Mouse (Mus musculus) midbrain, embryonic 16.5 days (tissue): ENCODE measurements around the gene Sdhc. TPM values are rescaled to one million over a fixed set of nuclear protein-coding genes. Genes with fewer than 3 reads are reported as not detected.

Experiments used
- ATAC-seq: fragments of 200-750 bp; cut with Nextera tagmentation; 2 replicates; pipeline ENCODE4 v1.8.0; 2017; ENCODE audit warnings: moderate TSS enrichment
- H3K27ac ChIP-seq: fragments of 300-500 bp; sonication (generic); 2 replicates; pipeline ENCODE4 v1.5.1; 2014; ENCODE audit warnings: mild to moderate bottlenecking, low read length, mixed read lengths
- H3K27me3 ChIP-seq: fragments of 300-500 bp; sonication (generic); 2 replicates; pipeline ENCODE4 v1.6.1; 2014; ENCODE audit warnings: low read depth, low read length, mixed read lengths; ENCODE audit not compliant: control insufficient read depth, insufficient read depth
- H3K36me3 ChIP-seq: fragments of 300-500 bp; sonication (generic); 2 replicates; pipeline ENCODE4 v1.6.1; 2014; ENCODE audit warnings: mild to moderate bottlenecking, low read length, moderate library complexity, mixed read lengths; ENCODE audit not compliant: control insufficient read depth, insufficient read depth
- H3K4me1 ChIP-seq: fragments of 300-500 bp; sonication (generic); 2 replicates; pipeline ENCODE4 v1.6.1; 2014; ENCODE audit warnings: mild to moderate bottlenecking, low read length, mixed read lengths; ENCODE audit not compliant: control insufficient read depth, insufficient read depth
- H3K4me2 ChIP-seq: fragments of 300-500 bp; sonication (generic); 2 replicates; pipeline ENCODE4 v1.6.1; 2014; ENCODE audit warnings: mild to moderate bottlenecking, low read length, mixed read lengths
- H3K4me3 ChIP-seq: fragments of 300-500 bp; sonication (generic); 2 replicates; pipeline ENCODE4 v1.5.1; 2014; ENCODE audit warnings: low read depth, mild to moderate bottlenecking, low read length, moderate library complexity, mixed read lengths
- H3K9ac ChIP-seq: fragments of 300-500 bp; sonication (generic); 2 replicates; pipeline ENCODE4 v1.6.1; 2014; ENCODE audit warnings: low read depth, low read length, mixed read lengths
- H3K9me3 ChIP-seq: fragments of 300-500 bp; sonication (generic); replicated peaks from 2 replicates; pipeline ENCODE4 v1.6.1; 2014; ENCODE audit warnings: mild to moderate bottlenecking, low read length, mixed read lengths; ENCODE audit not compliant: control insufficient read depth, poor library complexity, severe bottlenecking
- WGBS: fragments of 180-500 bp; shearing (Covaris S2); extraction: QIAGEN DNeasy Blood & Tissue Kit; methylation state at CpG from one replicate; pipeline ENCODE4 v1.1.7; 2014; 5-methylcytosine and 5-hydroxymethylcytosine counted together
- polyA plus RNA-seq: library from polyadenylated mRNA; unstranded; fragments of >200 nt; fragmentation: Nextera tagmentation; extraction: Ambion mirVana; gene quantifications from 2 replicates; pipeline ENCODE4 v1.2.1, GENCODE M21; 2015

Sdhc gene
- polyA plus RNA-seq, 1 experiment from 2014 or later, result 311 TPM

GRCm38 (mm10) chr1:171111781-171112575 is 38.4 kb downstream of the Sdhc start:
- H3K9ac ChIP-seq, result peak overlapping the region; percentile 27
- peak overlapping the region; percentile 43; the same call in 1 of the 2 replicates for H3K27ac ChIP-seq
- peaks cover 12% of the 10 kb centered on the region; the same call in 1 of the 2 replicates for H3K4me1 ChIP-seq
- ATAC-seq, result peak; percentile 6; the same call in 1 of the 2 replicates
- no peaks in the 10 kb centered on the region for H3K9me3 ChIP-seq
- H3K4me2 ChIP-seq, result peak overlapping the region; percentile 63
- peak overlapping the region; percentile 52 for H3K4me3 ChIP-seq
- H3K36me3 ChIP-seq, result no peaks in the 10 kb centered on the region
- H3K27me3 ChIP-seq, result no peaks in the 10 kb centered on the region
- 2% methylated on average over 15 of the region's 15 CpGs for WGBS

- WGBS, result under 1% methylated on average over 38 of the region's 38 CpGs
- H3K36me3 ChIP-seq, result no peaks in the 10 kb centered on the region
- H3K9me3 ChIP-seq, result no peaks in the 10 kb centered on the region
- no peaks in the 10 kb centered on the region for H3K27me3 ChIP-seq
- H3K4me3 ChIP-seq, result peak overlapping the region; percentile 52
- H3K9ac ChIP-seq, result peak overlapping the region; percentile 63
- peak overlapping the region; percentile 63 for H3K4me2 ChIP-seq
- peak; percentile 93 for ATAC-seq
- H3K4me1 ChIP-seq, result peaks cover 12% of the 10 kb centered on the region; the same call in 1 of the 2 replicates
- peak overlapping the region; percentile 87 for H3K27ac ChIP-seq
Measured at GRCm38 (mm10) chr1:171111020-171111780, 39.2 kb downstream of the Sdhc start.

DNA sequence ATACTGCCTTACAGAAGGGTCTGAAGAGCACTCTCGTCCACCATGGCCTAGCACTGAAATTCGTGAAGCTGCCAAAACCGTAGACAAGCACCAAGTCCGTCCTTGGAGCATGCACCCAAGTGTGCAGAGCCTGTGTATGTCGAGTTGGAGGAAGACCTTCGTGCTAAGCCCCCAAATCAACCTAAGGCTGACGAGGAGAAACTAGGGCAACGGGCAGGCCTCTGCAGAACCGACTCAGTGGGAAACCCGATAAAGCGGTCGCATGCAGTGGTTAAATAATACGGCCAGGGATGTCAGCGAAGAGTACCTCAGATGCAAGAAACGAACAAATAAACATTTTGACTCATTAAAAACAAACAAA is 39.8 kb downstream of the Sdhc start:
- Histone ChIP-seq H3K4me1 (peaks cover 12% of the 10 kb centered on the region; the same call in 1 of the 2 replicates), H3K9ac (peak overlapping the region; percentile 63), H3K36me3 (no peaks in the 10 kb centered on the region), H3K9me3 (no peaks in the 10 kb centered on the region), H3K27ac (peak overlapping the region; percentile 87), H3K27me3 (no peaks in the 10 kb centered on the region), H3K4me2 (peak overlapping the region; percentile 63), H3K4me3 (peak overlapping the region; percentile 52)
- 6% methylated on average over 15 of the region's 15 CpGs for WGBS
- ATAC-seq, result peak; percentile 61

DNA sequence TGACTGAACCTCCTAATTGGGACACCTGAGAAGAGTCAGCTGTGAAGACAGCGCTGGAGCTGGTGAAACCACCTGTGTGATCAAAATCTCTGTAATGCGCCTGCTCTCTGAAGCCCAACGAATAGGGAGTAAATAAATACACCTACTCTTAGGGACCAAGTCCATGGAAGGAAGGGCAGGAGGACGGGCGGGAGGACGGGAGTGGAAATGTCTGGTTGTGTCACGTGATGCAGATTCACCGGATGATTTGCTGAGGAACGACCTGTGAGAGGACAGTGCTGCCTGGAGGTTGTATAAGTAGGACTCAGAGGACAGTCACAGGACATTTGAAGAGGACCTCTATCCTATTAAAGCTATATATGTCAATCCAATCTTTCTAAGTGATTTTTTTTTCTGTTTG is 40.8 kb downstream of the Sdhc start:
- no peak overlapping the region for H3K9ac ChIP-seq
- 34% methylated on average over 9 of the region's 9 CpGs for WGBS
- H3K27me3 ChIP-seq, result no peaks in the 10 kb centered on the region
- no peaks in the 10 kb centered on the region for H3K36me3 ChIP-seq
- no peak overlapping the region for H3K27ac ChIP-seq
- no peak for ATAC-seq
- H3K4me3 ChIP-seq, result no peak overlapping the region
- H3K9me3 ChIP-seq, result no peaks in the 10 kb centered on the region
- H3K4me1 ChIP-seq, result peaks cover 12% of the 10 kb centered on the region; the same call in 1 of the 2 replicates
- H3K4me2 ChIP-seq, result no peak overlapping the region

DNA sequence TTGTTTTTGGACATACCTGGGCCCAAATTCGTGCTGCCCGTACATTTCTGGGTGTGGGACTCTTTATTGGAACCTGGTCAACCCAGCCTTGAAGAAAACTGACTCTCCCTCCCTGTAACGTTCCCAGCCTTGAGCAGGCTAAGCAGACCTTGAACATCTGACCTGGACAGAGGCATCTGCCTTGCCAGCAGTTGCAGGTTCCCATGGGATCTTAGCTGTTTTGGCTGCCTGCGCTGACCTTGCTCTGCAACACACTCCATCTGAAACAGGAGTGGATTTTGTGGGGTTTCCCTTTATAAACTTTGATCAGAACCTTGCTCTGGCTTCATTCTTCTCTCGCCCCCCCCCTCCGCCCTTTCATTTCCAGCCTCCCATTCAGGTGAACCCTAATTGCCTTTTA is 45.2 kb downstream of the Sdhc start:
- Histone ChIP-seq H3K27ac (no peak overlapping the region), H3K36me3 (no peaks in the 10 kb centered on the region), H3K4me2 (no peak overlapping the region), H3K9ac (no peak overlapping the region), H3K9me3 (no peaks in the 10 kb centered on the region), H3K4me3 (no peak overlapping the region), H3K4me1 (peaks cover 12% of the 10 kb centered on the region; the same call in 1 of the 2 replicates), H3K27me3 (no peaks in the 10 kb centered on the region)
- ATAC-seq, result no peak
- 68% methylated on average over 6 of the region's 6 CpGs for WGBS

DNA sequence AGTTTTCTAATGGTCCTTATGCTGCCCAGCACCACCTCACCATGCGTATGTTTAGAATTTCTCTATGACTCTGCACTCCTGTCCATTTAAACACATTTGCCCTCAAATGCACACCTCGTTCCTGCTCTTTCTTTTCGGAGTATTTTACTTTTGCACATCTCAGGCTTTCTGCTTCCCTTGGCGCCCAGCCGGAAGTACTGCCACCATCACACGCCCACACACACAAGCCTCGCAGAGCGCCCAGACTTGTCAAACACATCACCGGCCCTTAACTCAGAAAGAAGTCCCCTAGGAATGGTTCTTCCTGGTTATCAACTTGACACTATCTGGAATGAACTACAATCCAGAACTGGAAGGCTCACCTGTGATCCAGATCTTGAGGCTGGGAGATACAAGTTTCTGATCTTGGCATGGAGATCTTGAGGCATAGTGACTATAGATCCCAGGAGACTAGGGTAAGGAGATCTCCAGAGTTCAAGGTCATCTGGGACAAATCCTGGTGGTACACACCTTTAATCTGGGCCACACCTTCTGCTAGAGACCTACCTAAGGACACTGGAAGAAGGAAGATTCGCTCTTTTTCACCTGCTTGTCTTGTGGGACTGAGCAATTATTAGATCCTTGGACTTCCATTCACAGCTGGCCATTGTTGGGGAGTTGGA is 47.1 kb downstream of the Sdhc start:
- ATAC-seq, result no peak; the same call in 1 of the 2 replicates
- Histone ChIP-seq H3K9me3 (no peaks in the 10 kb centered on the region), H3K9ac (no peak overlapping the region), H3K4me3 (peak overlapping the region; percentile 79), H3K36me3 (no peaks in the 10 kb centered on the region), H3K27ac (no peak overlapping the region), H3K27me3 (no peaks in the 10 kb centered on the region), H3K4me1 (peaks cover 9% of the 10 kb centered on the region; the same call in 1 of the 2 replicates), H3K4me2 (peak overlapping the region; percentile 61)
- 12% methylated on average over 10 of the region's 10 CpGs for WGBS

- H3K9ac ChIP-seq, result peak overlapping the region; percentile 78
- H3K9me3 ChIP-seq, result no peaks in the 10 kb centered on the region
- H3K4me3 ChIP-seq, result peak overlapping the region; percentile 79
- no peaks in the 10 kb centered on the region for H3K27me3 ChIP-seq
- peak; percentile 93 for ATAC-seq
- peak overlapping the region; percentile 87 for H3K27ac ChIP-seq
- H3K36me3 ChIP-seq, result no peaks in the 10 kb centered on the region
- H3K4me1 ChIP-seq, result peaks cover 9% of the 10 kb centered on the region; the same call in 1 of the 2 replicates
- H3K4me2 ChIP-seq, result peak overlapping the region; percentile 61
- WGBS, result under 1% methylated on average over 35 of the region's 35 CpGs
Measured at GRCm38 (mm10) chr1:171102547-171103177, 47.7 kb downstream of the Sdhc start.

GRCm38 (mm10) chr1:171101733-171102546 is 48.5 kb downstream of the Sdhc start:
- peak; percentile 92 for ATAC-seq
- WGBS, result under 1% methylated on average over 40 of the region's 40 CpGs
- Histone ChIP-seq H3K36me3 (no peaks in the 10 kb centered on the region), H3K9me3 (no peaks in the 10 kb centered on the region), H3K27ac (peak overlapping the region; percentile 87), H3K4me3 (peak overlapping the region; percentile 79), H3K4me1 (peaks cover 9% of the 10 kb centered on the region; the same call in 1 of the 2 replicates), H3K4me2 (peak overlapping the region; percentile 61), H3K27me3 (no peaks in the 10 kb centered on the region; the same call in 1 of the 2 replicates), H3K9ac (peak overlapping the region; percentile 78)
